Mouse (Mus musculus) ZHBTc4 (cell line): Measurements from ENCODE around the gene Inpp5a.
"Not testable (repeated sequence)": the region's sequence is repeated elsewhere in the genome, so short reads cannot be mapped to it uniquely, and the experiment has no call there.

Source experiments
- DNase-seq: peaks from one replicate; pipeline ENCODE4 v3.0.0-alpha.2; 2011; ENCODE audit warnings: low read depth, low spot score

Gene Inpp5a

DNA sequence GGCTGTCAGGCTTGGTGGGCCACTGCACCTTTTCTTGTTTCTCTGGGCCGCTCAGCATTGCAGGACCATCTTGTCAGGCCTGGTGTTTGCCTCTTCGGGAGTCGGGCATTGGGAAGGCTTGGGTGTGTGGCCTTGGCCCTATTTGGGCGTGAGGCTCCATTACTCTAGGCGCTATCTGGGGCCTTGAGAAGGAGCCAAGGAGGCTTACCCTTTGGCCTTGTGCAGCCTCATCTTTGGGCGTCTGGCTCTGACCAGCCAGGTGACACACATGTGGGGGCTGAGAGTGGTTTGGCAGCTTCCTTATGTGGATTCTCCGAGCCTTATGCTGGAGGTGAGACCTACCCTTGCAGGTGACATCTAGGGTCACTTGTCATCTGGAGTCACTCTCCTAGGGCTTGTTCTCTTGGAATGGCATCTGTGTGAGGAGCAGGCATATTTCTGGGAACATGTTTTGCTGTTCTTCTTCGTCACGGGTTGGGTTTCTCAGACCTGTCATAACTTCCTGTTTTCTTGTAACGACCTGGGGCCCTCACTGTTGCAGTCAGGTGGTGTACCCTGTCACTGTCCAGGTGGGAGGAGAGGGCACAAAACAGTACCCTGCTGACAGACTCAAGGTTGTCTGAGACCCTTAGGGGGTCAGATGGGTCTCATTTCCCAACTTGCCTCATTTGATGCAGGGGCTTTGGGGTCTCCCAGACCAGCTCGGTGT, 11.2 kb downstream of the Inpp5a start:
- DNase-seq = no peak

GRCm38 (mm10) chr7:139400926-139401325, 12.0 kb downstream of the Inpp5a start:
- DNase-seq = no peak

GRCm38 (mm10) chr7:139401791-139402190, 12.9 kb downstream of the Inpp5a start:
- no peak for DNase-seq

GRCm38 (mm10) chr7:139402721-139403120, 13.8 kb downstream of the Inpp5a start:
- no peak for DNase-seq

DNA sequence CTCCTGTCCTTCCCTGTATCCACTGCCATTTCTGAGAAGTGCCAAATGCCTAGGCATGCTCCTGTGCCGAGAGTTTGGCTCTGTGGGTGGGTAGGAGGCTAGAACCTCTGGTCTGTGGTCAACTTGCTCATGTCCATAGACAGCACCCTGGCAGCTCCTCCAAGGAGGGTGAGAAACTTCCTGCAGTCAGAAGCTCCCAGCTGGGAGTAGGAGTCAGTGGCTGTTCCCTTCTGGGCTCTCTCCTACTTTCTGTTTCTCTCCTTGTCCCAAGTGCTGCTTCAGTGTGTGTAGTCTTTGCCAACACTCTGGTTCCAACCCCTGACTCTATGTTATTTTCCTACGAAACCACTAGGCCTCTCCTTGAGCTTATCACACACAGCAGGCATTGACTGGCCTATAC, 17.7 kb downstream of the Inpp5a start:
- DNase-seq = no peak

- no peak for DNase-seq
Measured at GRCm38 (mm10) chr7:139407966-139408365, 19.1 kb downstream of the Inpp5a start.

DNA sequence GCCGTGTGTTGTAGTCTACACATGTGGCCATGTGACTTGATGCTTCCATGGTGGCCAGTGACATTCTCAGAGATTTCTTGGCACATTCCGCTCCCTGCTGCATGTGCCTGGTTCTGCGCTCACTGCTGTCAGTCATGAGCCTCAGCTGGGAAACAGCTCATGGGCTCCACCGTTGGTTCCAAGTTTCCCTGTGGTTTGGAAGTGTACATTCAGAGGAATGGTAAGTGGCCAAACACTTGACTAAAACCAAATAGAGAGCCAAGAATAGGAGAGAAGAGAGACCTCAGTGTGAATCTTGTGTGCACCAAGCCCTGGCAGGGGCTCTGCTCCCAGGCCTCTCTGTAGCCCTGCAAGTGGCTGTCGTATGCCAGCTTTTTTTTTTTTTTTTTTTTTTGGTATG, 21.0 kb downstream of the Inpp5a start:
- no peak for DNase-seq

- DNase-seq = no peak
Measured at GRCm38 (mm10) chr7:139412223-139412950, 23.5 kb downstream of the Inpp5a start.

DNA sequence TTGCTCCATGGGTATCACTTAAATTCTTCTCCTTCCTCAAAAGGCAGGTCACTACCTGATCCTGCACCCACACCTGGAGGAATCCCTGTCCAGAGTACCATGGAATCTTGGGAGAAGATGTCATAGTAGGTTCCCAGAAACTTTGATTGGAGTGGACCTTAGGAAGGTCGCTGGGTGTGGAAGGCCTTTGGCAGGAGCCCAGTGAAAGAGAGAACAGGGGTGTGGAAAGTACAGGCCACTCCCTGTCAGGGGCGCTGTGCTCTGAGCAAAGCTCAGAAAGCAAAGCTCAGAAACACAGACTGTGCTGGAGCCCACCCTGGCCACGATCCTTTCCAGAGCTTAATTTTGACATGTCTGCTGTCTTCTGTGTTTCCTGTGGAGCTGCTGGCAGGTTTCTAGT, 24.5 kb downstream of the Inpp5a start:
- DNase-seq = no peak

- no peak for DNase-seq
Measured at GRCm38 (mm10) chr7:139415616-139416225, 26.8 kb downstream of the Inpp5a start.

DNA sequence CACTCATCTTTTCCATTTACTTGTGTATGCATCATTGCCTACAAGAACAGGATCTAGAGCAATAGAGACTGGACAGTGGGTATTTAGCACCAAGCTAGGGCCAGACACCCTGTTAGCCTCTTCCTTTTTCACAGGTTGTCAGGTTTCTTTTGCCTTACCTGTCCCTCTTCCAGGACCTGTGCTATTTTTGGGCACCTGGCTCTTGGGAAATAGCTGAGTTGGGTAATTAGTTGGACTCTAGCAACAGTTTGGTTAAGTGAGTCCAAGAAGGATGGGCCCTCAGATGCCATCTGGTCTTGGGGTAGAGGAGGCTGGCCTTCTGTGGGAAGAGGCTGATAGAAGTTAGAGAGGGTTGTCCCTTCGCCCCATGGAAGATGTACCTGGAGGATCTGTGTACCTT, 29.5 kb downstream of the Inpp5a start:
- DNase-seq = no peak

DNA sequence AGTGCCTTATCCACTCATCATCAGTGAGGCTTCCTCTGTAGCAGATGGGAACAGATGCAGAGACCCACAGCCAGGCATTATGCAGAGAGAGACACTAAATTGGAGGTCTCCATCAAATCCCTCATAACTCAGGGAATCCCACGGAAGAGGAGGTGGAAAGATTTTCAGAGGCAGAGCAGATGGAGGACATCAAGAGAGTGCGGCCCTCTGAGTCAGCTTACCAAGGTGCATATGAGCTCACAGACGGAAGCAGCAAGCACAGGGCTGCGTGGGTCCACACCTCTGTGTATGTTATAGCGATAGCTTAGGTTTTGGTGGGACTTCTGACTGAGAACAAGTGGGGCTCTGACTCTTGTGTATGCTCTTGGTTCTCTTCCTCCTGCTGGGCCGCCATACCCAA, 33.9 kb downstream of the Inpp5a start:
- no peak for DNase-seq

DNA sequence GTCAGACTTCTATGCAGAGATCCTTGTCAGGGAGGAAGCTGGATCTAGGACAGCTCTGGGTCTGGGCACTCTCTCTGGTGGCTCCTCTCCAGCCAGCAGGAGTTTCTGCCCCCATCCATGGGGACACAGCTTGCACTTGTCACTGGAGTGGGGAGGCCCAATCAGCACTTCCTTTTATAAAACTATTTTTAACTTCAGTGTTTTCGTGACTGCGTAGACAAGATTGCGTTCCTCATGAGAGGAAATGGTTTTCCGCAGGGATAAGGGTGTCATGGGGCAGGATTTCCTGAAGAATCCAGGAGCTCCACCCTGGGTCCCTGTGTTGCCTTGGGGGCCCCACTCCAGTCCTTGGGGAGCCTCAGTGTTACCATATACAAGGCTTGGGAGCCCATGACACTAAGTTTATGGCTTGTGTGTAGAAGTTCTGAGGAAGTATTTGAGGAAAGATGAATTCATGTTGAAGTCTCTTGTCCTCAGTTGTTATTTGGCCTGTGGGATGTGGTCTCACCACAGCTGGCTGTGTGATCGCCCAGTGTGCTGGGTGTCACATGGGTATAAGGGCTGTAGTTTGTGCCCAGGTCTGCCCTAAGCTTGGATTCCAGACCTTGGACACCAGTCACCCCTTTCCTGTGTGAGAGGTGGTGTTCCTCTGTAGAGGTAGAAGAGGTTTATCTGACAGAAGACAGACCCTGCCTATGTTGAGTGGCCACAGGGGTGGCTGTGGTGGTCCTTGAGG, 45.4 kb downstream of the Inpp5a start:
- DNase-seq = no peak

GRCm38 (mm10) chr7:139434931-139435330, 46.0 kb downstream of the Inpp5a start:
- DNase-seq = not testable (repeated sequence)

GRCm38 (mm10) chr7:139435749-139436148, 46.8 kb downstream of the Inpp5a start:
- no peak for DNase-seq

DNA sequence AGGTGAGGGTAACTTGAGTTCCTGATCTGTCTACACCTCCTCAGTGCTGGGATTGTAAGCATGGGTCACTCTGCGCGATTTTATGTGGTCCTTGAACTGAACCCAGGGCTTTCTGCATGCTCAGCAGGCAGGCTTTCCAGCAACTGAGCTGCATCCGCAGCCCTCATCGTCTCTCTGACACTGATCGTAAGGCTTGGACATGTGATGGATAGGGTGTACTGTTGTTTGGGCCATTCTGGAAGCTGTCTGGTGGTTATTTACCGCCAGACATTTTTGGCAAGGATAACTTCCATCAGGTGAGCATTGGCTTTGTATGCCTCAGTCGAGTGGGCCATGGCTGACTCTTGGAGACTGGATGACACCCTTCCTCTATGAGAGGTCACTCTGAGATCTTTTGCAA, 48.0 kb downstream of the Inpp5a start:
- DNase-seq = no peak

- DNase-seq = no peak
Measured at GRCm38 (mm10) chr7:139437471-139437870, 48.6 kb downstream of the Inpp5a start.

- no peak for DNase-seq
Measured at GRCm38 (mm10) chr7:139437926-139438600, 49.2 kb downstream of the Inpp5a start.

- DNase-seq = no peak
Measured at GRCm38 (mm10) chr7:139438601-139438945, 49.7 kb downstream of the Inpp5a start.

DNA sequence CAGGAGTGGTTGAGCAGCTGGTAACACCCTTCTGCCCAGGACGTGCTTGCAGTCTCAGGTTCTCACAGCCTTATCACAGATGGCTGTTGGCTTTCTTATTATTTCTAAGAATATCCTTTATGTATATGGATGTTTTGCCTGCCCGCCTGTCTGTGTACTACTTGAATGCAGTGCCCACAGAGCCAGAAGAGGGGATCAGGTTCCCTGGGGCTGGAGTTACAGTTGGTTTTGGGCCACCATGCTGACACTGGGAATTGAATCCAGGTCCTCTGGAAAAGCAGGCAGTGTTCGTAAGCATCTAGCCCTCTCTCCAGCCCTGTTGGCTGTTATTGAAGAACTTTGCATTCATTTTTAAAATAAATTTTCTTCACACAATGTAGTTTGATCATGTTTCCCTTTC, 50.1 kb downstream of the Inpp5a start:
- no peak for DNase-seq
